Mouse (Mus musculus): ENCODE measurements around the gene Trim69.

Trim69 gene

DNA sequence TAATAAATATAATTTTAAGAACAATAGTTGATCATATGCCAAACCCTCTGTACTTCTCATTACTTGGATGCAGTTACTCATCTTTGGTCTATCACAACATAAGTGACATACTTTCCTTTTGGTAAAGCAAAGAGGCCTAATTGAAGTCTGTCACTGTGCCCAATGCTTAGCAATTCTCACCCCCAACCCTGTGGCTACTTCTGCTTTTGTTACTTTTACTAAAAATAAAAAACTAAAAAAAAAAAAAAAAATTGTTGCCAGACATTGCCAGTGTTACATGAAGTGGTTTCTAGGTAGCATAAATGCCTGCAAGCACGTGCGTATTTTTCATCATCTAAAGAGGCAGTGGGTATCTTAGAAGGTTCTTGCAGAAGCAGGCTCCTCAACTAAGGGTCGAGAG is 7.7 kb upstream of the Trim69 start:
- DNase-seq (ENCODE audit: low read depth, low spot score): no peak

DNA sequence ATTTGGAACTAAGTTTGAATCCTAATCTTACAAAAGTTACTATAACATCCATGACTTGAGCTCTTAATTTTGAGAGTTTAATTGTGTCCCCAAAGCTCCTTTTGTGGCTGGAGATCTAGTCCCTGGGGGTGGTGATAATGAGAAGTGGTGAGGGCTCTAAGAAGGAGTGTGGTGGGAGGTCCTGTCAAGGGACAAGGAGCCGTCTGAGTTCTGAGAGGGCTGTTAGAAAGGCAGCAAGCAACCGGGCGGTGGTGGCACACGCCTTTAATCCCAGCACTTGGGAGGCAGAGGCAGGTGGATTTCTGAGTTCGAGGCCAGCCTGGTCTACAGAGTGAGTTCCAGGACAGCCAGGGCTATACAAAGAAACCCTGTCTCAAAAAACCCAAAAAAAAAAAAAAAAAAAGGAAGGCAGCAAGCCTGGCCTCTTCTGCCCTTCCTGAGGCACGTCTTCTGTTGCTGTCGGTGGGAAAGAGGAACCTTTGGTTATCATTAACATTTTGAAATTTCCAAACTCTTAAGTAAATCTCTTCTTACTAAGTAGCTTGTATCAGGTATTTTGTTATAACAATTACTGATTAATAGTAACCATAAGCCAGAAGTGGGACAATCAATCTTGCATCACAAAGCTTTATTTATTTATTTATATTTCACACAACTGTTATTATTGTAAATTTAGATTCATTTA is 6.7 kb upstream of the Trim69 start:
- no peak for DNase-seq (ENCODE audit: low read depth, low spot score)

DNA sequence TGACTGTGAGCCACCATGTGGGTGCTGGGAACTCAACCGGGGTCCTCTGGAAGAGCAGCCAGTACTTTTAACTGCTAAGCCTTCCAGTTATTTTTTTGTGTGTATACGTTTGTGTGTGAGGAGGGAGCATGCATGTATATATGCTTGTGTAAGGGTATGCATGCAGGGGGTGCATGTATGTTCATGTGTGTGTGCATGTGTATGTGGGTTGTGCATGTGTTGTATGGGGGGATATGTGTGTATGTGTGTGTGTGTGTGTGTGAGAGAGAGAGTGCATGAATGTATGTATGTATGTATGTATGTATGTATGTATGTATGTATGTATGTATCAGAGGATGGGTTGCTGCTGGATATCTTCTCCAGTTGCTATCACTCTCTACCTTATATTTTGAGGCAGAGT is 6.0 kb upstream of the Trim69 start:
- no peak for DNase-seq (ENCODE audit: low read depth, low spot score)

DNA sequence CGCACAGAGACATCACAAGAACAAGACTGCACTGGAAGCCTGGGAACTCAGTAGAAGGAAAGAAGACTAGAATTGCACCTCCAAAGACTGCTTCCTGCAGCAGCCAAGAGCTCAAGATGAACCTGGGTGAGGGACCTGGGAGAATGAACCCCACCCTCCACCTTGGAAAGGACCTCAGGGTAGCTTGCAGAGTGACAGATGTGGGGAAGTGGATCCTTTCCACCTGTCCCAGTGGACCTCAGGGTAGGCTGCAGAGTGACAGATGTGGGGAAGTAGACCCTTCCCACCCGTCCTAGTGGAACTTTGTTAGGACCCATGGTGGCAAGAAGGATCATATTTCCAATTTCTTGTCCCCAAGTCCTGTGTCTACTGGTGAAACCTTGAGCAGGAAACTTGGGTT is 5.2 kb upstream of the Trim69 start:
- no peak for DNase-seq (ENCODE audit: low read depth, low spot score)

DNA sequence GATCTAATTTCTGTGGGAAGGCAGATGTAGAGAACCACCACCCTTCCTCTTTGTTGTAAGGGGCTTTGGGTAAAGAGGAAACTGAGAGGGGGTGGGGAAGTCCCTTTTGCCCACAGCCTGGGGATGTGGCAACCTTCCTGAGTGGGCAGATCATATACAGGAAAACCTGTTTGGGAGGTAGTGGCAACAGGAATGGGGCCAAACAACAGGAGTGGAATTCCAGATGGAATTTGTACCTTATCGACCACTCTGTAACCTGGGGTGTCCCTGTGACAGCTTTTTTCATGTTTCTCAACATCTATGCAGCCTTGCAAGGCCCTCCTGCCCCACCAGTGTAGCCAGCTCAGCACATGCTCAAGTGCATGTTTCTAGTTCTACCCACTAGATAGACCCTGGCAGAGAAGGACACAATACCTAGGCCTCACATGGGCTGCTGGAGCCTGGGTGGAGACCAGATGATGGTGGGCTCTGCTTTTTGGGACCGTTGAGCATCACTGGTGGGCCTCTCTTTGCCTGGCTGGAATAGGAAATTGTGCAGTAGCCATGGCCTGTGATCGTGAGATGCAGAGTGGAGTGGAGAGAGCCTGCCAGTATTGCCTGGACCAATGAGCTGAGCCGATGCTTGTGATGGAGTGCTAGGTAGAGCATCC is 4.3 kb upstream of the Trim69 start:
- DNase-seq (ENCODE audit: low read depth, low spot score): no peak

DNA sequence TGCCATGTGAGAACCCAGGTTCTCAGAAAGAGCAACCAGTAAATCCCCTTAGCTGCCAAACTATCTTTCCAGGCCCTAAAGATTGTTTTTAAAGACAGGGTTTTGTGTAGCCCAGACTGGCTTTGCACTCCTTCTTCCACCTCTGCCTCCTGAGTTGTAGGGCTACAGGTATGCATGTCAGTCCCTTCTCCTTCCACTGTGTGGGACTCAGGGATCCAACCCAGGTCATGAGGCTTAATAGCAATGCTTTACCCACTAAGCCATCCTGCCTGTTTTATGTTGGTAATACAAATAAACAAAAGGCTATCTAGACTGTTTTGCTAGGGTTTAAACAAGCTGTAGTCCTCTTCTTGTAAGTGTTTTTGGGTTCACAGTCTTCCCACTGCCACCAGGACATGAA is 2.9 kb upstream of the Trim69 start:
- DNase-seq (ENCODE audit: low read depth, low spot score): no peak

DNA sequence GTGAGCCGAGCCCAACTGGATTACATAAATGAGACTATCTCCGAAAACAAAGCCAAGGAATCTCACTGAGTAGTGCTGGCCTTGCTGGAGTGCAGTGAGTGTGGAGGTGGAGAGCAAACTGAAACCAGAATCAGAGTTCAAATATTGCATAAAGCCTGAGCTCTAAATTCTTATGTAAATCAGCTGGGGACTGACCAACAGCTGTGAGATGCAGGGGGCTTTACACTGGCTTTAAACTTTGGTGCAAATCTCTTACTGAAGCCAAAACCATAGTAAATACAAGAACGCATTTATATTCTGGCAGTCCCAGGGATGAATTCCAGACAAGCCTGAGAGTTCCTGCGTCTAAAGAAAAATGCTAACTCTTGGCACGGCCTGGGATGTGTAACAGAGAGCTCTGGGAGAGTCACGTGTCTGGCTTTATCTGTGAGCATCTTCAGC is 2.1 kb upstream of the Trim69 start:
- no peak for DNase-seq (ENCODE audit: low read depth, low spot score)

DNA sequence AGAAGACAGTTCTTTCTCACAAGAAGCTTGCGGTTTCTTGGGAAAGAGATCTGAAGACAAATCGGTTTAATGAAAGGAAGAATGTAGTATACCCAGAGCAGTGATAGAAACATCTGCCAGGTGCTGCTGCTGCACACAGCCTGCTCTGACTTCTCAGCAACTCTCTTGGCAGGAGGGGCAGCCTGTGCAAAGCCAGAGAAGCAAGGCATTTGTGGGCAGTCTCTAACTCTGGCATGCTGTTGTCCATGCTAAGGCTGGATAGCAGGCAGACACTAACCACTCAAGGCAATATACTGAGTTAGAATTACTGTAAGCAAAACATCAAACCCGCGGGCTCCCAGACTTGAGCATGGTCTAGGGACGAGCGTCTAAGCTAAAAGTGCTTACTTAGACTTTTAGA is 833 bp upstream of the Trim69 start:
- DNase-seq (ENCODE audit: low read depth, low spot score): no peak

DNA sequence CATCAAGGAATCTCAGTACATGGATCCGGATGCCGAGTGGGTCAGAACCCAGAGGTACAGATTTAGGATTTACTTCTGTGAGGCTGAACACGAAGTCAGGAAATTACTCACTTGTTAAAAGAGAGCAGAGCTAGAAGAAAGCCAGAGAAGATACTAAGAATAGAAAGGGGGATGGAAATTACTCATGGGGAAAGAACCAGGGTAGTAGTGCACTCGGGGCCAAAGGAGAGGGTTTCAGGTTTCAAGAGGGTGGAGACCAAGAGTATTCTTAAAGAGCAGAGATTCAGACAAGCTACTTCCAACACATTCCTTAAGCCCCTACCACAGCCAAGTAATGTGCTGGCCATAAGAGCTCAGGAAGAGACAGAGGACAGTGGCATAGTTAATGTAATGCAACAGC is 1.0 kb downstream of the Trim69 start:
- no peak for DNase-seq (ENCODE audit: low read depth, low spot score)

DNA sequence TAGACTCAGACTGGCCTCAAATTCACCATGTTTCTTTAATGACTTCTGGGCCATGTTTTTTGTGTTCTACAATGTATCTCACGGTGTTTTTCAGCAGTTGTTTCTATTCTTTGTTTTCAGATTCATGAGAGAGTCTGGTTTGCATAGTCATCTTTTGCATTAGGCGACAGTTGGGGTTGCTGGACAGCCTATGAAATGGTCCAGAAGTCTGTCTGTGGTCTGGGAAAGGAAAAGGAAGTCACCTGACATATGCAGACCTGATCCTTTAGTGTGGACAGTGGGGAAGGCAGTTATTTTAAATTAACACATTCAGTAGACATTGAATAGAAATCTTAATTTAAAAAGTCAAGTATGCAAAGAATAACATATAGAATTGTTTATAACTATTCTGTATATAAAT is 2.0 kb downstream of the Trim69 start:
- no peak for DNase-seq (ENCODE audit: low read depth, low spot score)

DNA sequence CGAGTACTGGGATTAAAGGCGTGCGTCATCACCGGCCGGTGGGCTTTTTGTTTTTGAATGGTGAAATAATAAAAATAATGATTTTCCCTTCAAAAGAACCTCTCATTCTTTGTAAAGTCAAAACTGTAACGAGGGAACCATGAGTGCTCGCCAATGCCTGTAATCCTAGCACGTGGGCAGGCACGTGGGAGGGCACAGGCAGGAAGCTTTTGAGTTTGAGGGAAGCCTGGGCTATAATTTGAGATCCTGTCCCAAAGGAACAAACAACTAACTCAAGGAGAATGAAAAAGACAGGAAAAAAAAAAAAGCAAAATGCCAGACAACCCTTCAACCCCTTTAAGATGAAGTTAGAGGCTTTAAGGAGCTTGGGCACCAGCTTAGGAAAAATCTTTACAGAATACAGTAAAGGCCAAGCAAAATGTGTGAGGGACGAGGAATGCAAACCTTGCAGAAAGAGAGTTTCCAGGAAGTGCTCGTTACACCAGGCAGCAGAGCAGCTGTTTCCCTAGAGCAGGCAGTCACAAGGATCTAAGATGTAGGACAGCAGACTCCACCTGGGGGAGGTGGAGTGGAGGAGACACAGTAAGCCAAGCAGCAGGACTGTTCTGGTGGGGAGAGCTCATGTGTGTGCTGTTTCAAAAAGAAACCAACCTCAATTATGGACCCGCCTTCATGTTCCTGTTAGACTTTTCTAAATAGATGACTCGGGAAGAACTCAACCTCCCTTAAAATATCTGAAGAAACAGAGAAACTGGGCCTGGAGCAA is 3.1 kb downstream of the Trim69 start:
- DNase-seq (ENCODE audit: low read depth, low spot score): no peak

DNA sequence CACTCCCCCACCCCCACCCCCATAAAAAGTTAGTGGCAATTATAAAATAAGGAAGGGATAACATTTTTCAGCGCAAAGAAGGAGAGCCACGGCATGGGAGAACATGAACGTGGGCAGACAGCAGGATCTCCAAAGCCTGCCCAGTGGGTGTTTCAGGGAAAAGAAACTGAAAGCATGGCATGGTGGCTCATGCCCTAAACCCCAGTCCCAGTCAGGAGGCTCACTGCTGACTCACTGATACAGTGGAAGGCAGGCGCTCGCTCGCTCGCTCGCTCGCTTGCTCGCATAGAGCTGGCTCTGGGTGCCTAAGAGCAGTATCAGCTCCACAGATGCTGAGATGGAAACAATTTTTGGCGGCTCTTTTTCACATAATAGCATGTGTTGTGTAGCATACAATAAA is 3.8 kb downstream of the Trim69 start:
- DNase-seq (ENCODE audit: low read depth, low spot score): no peak

DNA sequence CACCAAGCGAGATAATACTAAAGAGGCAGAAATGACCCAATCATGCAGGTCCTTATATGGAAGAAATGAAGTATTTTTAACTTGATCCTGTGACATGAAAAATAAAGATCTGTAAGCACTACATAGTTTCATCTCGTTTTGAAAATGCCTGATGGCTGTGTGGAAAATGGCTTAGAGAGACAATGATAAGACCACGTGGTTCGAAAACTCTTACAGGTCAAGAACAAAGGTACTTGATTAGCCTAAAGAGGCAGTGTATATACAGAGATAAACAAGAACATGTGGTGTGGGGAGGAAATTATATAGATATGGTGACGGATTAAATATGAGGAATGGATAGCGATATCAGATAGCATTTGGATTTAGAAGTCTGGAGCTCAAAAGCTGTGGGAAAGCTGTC is 10.8 kb downstream of the Trim69 start:
- no peak for DNase-seq (ENCODE audit: low read depth, low spot score)

DNA sequence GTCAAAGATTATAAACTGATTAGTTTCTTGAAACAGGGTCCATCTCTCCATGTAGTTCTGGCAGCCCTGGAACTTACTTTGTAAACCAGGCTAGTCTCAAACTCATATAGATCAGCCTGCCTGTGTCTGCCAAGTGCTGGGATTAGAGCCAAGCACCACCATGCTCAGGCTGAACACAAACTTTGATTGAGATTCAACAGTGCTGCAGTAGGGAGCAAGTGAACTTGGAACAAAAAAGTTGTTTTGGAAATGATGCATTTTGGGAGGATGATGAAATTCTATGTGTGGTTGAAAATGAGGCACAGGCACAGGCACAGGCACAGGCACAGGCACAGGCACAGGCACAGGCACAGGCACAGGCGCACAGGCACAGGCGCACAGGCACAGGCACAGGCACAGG is 11.7 kb downstream of the Trim69 start:
- no peak for DNase-seq (ENCODE audit: low read depth, low spot score)

DNA sequence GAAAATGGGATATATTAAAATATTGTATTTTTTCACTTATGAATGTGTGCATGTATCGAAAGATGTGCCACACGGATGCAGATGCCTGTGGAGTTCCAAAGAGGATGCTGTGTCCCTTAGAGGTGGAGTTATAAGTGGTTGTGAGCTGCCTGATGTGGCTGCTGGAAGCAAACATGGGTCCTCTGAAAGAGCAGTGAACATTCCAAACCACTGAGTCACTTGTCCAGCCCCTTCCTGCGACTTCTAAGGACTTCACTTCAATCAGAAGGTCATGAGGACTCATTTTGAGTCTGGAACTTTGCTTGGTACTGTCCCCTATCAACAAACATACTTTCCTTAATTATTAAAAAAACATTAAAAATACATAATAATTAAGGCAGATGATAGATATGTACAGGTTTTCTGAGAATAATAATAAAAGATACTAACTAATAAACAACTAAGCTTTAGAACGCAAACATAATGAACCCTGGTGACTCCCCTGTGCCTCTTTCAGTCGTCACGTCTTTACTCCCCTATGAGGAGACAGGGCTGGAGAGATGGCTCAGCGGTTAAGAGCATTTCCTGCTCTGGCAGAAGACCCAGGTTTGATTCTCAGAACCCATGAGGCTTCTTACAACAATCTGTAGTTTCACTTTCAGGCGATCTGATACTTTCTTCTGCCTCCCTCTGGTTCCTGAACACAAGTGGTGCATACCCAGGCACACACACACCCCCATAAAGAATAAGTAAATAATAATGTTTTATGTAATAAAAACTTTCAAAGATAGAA is 19.7 kb downstream of the Trim69 start:
- peak; percentile 12 for DNase-seq (ENCODE audit: low read depth, low spot score)

DNA sequence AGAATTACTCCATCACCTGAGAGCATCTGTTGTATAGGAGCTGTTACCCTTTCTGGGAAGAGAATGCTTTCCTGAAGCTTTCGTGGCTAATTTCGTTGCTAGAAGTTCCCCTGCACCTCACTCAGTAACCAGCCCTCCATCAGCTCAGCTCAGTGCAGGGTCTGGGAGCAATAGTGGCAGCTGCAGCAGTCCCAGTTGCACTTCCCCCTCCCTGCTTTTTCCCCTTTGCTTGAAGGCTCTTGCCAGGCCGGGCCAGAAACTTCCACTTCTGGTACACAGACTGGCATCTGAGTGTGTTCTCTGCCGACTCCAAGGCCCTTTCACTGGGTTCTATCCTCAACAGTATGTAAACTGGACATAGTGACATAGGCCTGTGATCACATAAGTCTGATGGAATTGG is 24.6 kb downstream of the Trim69 start:
- DNase-seq (ENCODE audit: low read depth, low spot score): peak; percentile 30

DNA sequence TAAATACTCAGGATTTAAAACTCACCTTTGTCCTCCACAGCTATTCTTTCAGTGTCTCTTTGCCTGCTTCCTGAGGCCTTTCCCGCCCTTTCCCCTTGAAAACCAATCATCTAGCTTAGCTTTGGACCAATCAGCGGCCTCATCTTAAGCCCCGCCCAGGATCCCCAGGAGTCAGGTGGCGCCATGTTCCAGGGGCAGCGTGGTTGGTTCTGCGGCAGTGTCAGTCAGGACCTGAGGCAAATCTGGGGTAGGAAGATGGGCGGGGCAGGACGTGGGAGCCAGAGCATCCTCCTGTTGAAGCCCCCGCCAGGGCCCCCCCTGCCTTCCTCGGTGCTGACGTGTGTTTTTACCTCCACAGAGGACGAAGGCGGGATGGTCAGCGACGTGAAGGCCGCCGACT is 25.6 kb downstream of the Trim69 start, which contains the start of the genes Patl2 and Terb2:
Patl2 (minus strand) TSS at position 84 of the 400 bp plus-strand sequence.
Terb2 (plus strand) TSS at position 167 of the 400 bp plus-strand sequence.
- DNase-seq (ENCODE audit: low read depth, low spot score): no peak

DNA sequence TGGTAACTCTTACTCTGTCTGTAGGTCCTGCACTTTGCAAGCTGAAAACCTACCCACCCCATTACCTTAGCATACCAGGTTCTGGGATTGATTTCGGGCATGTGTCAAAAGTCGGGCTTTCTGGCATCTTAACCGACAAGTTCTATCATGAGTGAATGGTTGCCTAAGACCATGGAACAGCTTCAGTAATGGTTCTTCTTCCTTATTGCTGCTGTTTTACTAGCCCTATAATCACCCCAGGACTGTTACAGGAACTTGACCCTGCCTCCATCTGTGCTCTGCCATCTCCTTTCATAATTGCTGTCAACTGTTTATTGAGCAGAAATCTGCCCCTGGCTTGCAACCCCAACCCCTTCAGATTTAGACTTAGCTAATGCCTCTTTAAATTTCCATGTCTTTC is 26.3 kb downstream of the Trim69 start:
- no peak for DNase-seq (ENCODE audit: low read depth, low spot score)

DNA sequence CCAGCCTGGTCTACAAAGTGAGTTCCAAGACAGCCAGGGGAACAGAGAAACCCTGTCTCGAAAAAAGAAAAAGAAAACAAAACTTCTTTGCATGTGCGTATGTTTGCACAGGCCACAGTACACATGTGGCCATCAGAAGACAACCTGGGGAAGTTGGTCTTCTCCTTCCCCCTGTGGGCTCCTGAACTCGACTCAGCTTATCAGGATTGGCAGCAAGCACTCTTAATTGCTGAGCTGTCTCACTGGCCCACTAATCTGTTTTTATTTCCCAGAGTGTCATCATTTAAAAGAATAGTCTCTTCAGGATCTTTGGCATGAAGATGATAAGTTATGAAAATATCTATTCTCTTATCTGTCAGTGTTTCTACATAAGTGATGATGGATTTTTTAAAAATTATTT is 31.3 kb downstream of the Trim69 start:
- no peak for DNase-seq (ENCODE audit: low read depth, low spot score)

DNA sequence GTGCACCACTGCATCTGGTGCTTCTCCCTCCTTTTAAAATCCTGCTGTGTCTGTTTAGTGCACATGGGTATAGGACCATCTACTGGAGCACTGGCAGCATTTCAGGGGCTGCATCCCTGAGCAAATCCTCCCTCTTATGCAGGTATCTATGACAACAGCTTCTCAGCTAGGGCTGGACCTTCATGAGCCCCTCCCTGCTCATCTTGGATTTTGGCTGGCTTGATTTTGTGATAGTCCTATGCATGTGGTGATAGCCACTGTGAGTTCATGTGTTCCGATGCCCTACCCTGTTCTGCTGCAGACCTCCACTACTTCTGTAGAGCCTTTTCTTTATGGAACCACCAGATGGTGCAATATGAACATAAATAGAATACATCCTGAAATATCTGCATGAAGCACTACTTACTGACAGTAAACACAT is 34.0 kb downstream of the Trim69 start:
- DNase-seq (ENCODE audit: low read depth, low spot score): peak; percentile 40

DNA sequence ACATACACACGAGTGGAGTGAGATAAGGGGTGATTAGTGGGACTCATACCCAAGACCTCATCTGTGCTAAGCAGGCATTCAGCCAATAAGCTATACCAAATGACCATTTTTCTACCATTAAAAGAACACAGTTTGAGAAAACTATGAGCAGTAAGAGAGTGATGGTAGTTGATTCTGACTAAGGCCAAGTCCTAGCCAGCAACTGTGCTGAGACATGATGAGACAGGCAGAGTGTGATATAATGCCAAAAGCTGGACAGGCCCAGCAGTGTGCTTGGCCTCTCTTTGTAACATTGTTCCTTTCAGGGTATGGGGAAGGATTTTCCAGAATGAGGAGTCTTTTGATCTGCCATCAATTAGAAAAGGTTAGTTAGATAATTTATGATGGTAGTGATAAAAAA is 41.0 kb downstream of the Trim69 start:
- DNase-seq (ENCODE audit: low read depth, low spot score): no peak
